9 mouse cellular contexts compared by ENCODE assay signal in the genomic region with DNA sequence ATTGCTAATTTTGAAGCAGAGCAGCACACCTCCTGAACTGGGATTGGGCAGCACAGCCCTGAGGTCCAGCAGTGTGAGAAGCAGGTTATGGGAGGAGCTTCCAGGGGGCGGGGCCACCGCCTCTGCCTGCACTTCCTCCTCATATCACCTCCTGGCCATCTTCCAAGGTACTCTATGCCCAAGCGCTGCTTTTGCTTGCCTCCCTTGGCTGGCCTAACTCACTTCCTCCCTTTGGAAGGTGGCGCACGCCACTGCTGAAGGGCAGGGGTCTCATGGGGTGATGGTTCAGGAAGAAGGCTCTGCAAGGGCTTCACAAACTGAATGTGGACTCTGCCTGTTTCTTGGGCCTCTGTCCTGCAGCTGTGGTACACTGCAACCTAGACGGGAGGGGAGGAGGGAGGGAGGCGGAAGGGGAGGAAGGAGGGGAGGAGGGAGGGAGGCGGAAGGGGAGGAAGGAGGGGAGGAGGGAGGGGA. TPM values are rescaled to one million over a fixed set of nuclear protein-coding genes. Genes with fewer than 3 reads are reported as not detected.
DNase-seq lines count a peak whose midpoint lies in the region; ATAC-seq and TF ChIP-seq lines count a peak whose summit lies in the region.
"Had no signal": no experiment of that assay in that cellular context is flagged by ENCODE, and none has a peak within 500 bp of the region (broad histone marks: within the 10 kb centered on the region; RNA-seq: fewer than 3 reads in every experiment).

No protein-coding gene starts in this region.

- TF ChIP-seq POLR2A in myocyte (IDR thresholded peaks at IDR 0.05; ENCODE audit: insufficient read length, low read depth), result no peak

- no peak for TF ChIP-seq CTCF in left cerebral cortex, adult 2 months (IDR thresholded peaks at IDR 0.05)

- no peak overlapping the region for H3ac ChIP-seq in myocyte (ENCODE audit: control insufficient read depth, insufficient read length)

- 6% methylated on average over 5 of the region's 8 CpGs for WGBS in embryonic facial prominence, embryonic 11.5 days
- 15% methylated on average over 5 of the region's 8 CpGs for WGBS in hindbrain, embryonic 15.5 days
- 7% methylated on average over 6 of the region's 8 CpGs for WGBS in liver, embryonic 12.5 days (ENCODE audit: insufficient replicate concordance)

- 0 out of 2 replicates have a peak overlapping the region, but pooled peaks have one; percentile 11 for H3K4me2 ChIP-seq in embryonic facial prominence, embryonic 11.5 days (ENCODE audit: low read depth, low read length)
- peak overlapping the region; percentile 81 for H3K4me2 ChIP-seq in hindbrain, embryonic 15.5 days
- peak overlapping the region; percentile 19 for H3K4me2 ChIP-seq in liver, embryonic 12.5 days
- H3K4me2 ChIP-seq in myocyte (ENCODE audit: low read depth), result peak overlapping the region; percentile 61

- intact Hi-C loops in left cerebral cortex, adult 2 months (cut with DNase I), result no loop called here

- ATAC-seq in embryonic facial prominence, embryonic 11.5 days (replicated peaks; ENCODE audit: insufficient number of reproducible peaks, low FRiP score, low TSS enrichment, low read depth), result 0 out of 2 replicates have a peak, but pooled peaks have one; percentile 22
- no peak for ATAC-seq in hindbrain, embryonic 15.5 days (ENCODE audit: low FRiP score, low read depth)
- ATAC-seq in liver, embryonic 12.5 days, result peak; percentile 57; the same call in 1 of the 2 replicates

- no peaks in the 10 kb centered on the region; the same call in 1 of the 2 replicates for H3K4me1 ChIP-seq in embryonic facial prominence, embryonic 11.5 days (ENCODE audit: control insufficient read depth, insufficient read depth, low read length)
- H3K4me1 ChIP-seq in hindbrain, embryonic 15.5 days (replicated peaks), result peaks cover 30% of the 10 kb centered on the region
- H3K4me1 ChIP-seq in liver, embryonic 12.5 days, result peaks cover 17% of the 10 kb centered on the region

- DNase-seq in adrenal gland, adult 2 months, result peak; percentile 49
- no peak for DNase-seq in adrenal gland, adult 18-20 months (ENCODE audit: low spot score in 2 of 2)
- peak; percentile 36 for DNase-seq in embryonic facial prominence, embryonic 11.5 days (ENCODE audit: low spot score)
- no peak for DNase-seq in frontal cortex, postnatal 25 days (ENCODE audit: low spot score in 2 of 2)
- no peak for DNase-seq in left cerebral cortex, adult 2 months (ENCODE audit: extremely low spot score in 1 of 2, low spot score in 2 of 2)

- peaks cover 2% of the 10 kb centered on the region; the same call in 1 of the 2 replicates for H3K27me3 ChIP-seq in embryonic facial prominence, embryonic 11.5 days (ENCODE audit: control insufficient read depth, insufficient read depth, low read length)
- no peaks in the 10 kb centered on the region for H3K27me3 ChIP-seq in hindbrain, embryonic 15.5 days
- H3K27me3 ChIP-seq in liver, embryonic 12.5 days (replicated peaks), result peaks cover 55% of the 10 kb centered on the region
- H3K27me3 ChIP-seq in myocyte (ENCODE audit: control insufficient read depth, insufficient read depth, insufficient read length), result peaks cover 25% of the 10 kb centered on the region

- no peaks in the 10 kb centered on the region for H3K36me3 ChIP-seq in embryonic facial prominence, embryonic 11.5 days (replicated peaks; ENCODE audit: control insufficient read depth, insufficient read depth, low read depth, low read length)
- H3K36me3 ChIP-seq in hindbrain, embryonic 15.5 days, result no peaks in the 10 kb centered on the region
- H3K36me3 ChIP-seq in liver, embryonic 12.5 days, result no peaks in the 10 kb centered on the region
- H3K36me3 ChIP-seq in myocyte (ENCODE audit: control insufficient read depth, insufficient read depth), result no peaks in the 10 kb centered on the region
- H3K36me3 ChIP-seq: heart, embryonic 15.5 days had no signal

- H3K27ac ChIP-seq in embryonic facial prominence, embryonic 11.5 days (replicated peaks; ENCODE audit: low read depth, low read length), result no peak overlapping the region
- H3K27ac ChIP-seq in hindbrain, embryonic 15.5 days (replicated peaks), result no peak overlapping the region
- no peak overlapping the region for H3K27ac ChIP-seq in liver, embryonic 12.5 days
- no peak overlapping the region for H3K27ac ChIP-seq in left cerebral cortex, adult 2 months
- H3K27ac ChIP-seq: heart, embryonic 15.5 days had no signal

- H3K4me3 ChIP-seq in embryonic facial prominence, embryonic 11.5 days (ENCODE audit: low read depth, low read length), result no peak overlapping the region
- no peak overlapping the region for H3K4me3 ChIP-seq in hindbrain, embryonic 15.5 days
- no peak overlapping the region for H3K4me3 ChIP-seq in liver, embryonic 12.5 days
- no peak overlapping the region for H3K4me3 ChIP-seq in myocyte
- H3K4me3 ChIP-seq in left cerebral cortex, adult 2 months, result no peak overlapping the region

- H3K79me2 ChIP-seq in myocyte (ENCODE audit: control insufficient read depth, insufficient read depth), result no peaks in the 10 kb centered on the region

- no peaks in the 10 kb centered on the region for H3K9me3 ChIP-seq in embryonic facial prominence, embryonic 11.5 days (replicated peaks; ENCODE audit: control insufficient read depth, low read length)
- no peaks in the 10 kb centered on the region for H3K9me3 ChIP-seq in hindbrain, embryonic 15.5 days
- no peaks in the 10 kb centered on the region for H3K9me3 ChIP-seq in liver, embryonic 12.5 days (replicated peaks)
- H3K9me3 ChIP-seq: heart, embryonic 15.5 days had no signal

- H3K9ac ChIP-seq in embryonic facial prominence, embryonic 11.5 days (replicated peaks; ENCODE audit: low read length), result no peak overlapping the region
- H3K9ac ChIP-seq in hindbrain, embryonic 15.5 days, result no peak overlapping the region
- H3K9ac ChIP-seq in liver, embryonic 12.5 days, result no peak overlapping the region
- H3K9ac ChIP-seq: heart, embryonic 15.5 days had no signal

TF ChIP-seq in myocyte, 11 proteins besides CTCF, POLR2A, EP300 and RAD21:
- TF ChIP-seq MYOD1 (IDR thresholded peaks at IDR 0.05; ENCODE audit: control insufficient read depth in 1 of 3, insufficient read length in 2 of 3, low read depth in 2 of 3) (no peak), TCF3 (IDR thresholded peaks at IDR 0.05; ENCODE audit: insufficient read length, low read depth) (no peak), CEBPB (IDR thresholded peaks at IDR 0.05; ENCODE audit: insufficient read depth, poor library complexity, severe bottlenecking) (no peak), E2F4 (IDR thresholded peaks at IDR 0.05; ENCODE audit: insufficient read depth) (no peak), MAX (IDR thresholded peaks at IDR 0.05; ENCODE audit: low read depth) (no peak), SRF (IDR thresholded peaks at IDR 0.05; ENCODE audit: control insufficient read depth, insufficient read length, low read depth) (no peak)

RNA-seq across cellular contexts. Expression of a gene that starts 1.4 kb away (rescaled TPM):
- total RNA-seq in adrenal gland, adult 2 months (2021), result not detected
- not detected in 2 replicates for polyA plus RNA-seq in adrenal gland, adult 2 months (2012; rRNA removed)
- not detected for total RNA-seq in adrenal gland, adult 18-20 months (2021)
- 2.7 and 4.9 TPM in 2 replicates for polyA plus RNA-seq in embryonic facial prominence, embryonic 11.5 days (2014; fragmentation: Nextera tagmentation; extraction: Ambion mirVana)
- polyA plus RNA-seq in hindbrain, embryonic 15.5 days (2015; fragmentation: Nextera tagmentation; extraction: Ambion mirVana), result 5.8 and 8.3 TPM in 2 replicates
- polyA plus RNA-seq in liver, embryonic 12.5 days (2016; fragmentation: Nextera tagmentation; extraction: Ambion mirVana), result 0.14 TPM in 1 of 2 replicates, not detected in the other
- not detected for polyA plus RNA-seq in myocyte (2012; fragmentation: generic; extraction: Trizol)
- total RNA-seq in left cerebral cortex, adult 2 months (2021), result not detected

RNA-seq across cellular contexts. Expression of a gene that starts 21.0 kb away (rescaled TPM):
- total RNA-seq in adrenal gland, adult 2 months (2021), result 1 to 10 TPM; 4.3 to 5.0 TPM
- 1.1 and 1.3 TPM in 2 replicates for polyA plus RNA-seq in adrenal gland, adult 2 months (2012; rRNA removed)
- total RNA-seq in adrenal gland, adult 18-20 months (2021), result 1 to 10 TPM; 4.8 to 5.0 TPM
- polyA plus RNA-seq in embryonic facial prominence, embryonic 11.5 days (2014; fragmentation: Nextera tagmentation; extraction: Ambion mirVana), result 19.9 and 22.0 TPM in 2 replicates
- 8.5 and 9.1 TPM in 2 replicates for polyA plus RNA-seq in hindbrain, embryonic 15.5 days (2015; fragmentation: Nextera tagmentation; extraction: Ambion mirVana)
- polyA plus RNA-seq in liver, embryonic 12.5 days (2016; fragmentation: Nextera tagmentation; extraction: Ambion mirVana), result 2.5 and 2.7 TPM in 2 replicates
- 1.5 TPM for polyA plus RNA-seq in myocyte (2012; fragmentation: generic; extraction: Trizol)
- total RNA-seq in left cerebral cortex, adult 2 months (2021), result 10 to 100 TPM; 15.4 to 18.2 TPM

RNA-seq across cellular contexts. Expression of a gene that starts 33.1 kb away (rescaled TPM):
- under 1 TPM; 0.12 to 0.38 TPM for total RNA-seq in adrenal gland, adult 2 months (2021)
- polyA plus RNA-seq in adrenal gland, adult 2 months (2012; rRNA removed), result 0.55 and 0.64 TPM in 2 replicates
- under 1 TPM; 0.19 to 0.30 TPM for total RNA-seq in adrenal gland, adult 18-20 months (2021)
- polyA plus RNA-seq in embryonic facial prominence, embryonic 11.5 days (2014; fragmentation: Nextera tagmentation; extraction: Ambion mirVana), result 0.13 and 0.29 TPM in 2 replicates
- 0.07 TPM in 1 of 2 replicates, not detected in the other for polyA plus RNA-seq in hindbrain, embryonic 15.5 days (2015; fragmentation: Nextera tagmentation; extraction: Ambion mirVana)
- polyA plus RNA-seq in liver, embryonic 12.5 days (2016; fragmentation: Nextera tagmentation; extraction: Ambion mirVana), result 1.5 and 1.8 TPM in 2 replicates
- polyA plus RNA-seq in myocyte (2012; fragmentation: generic; extraction: Trizol), result not detected
- not detected for total RNA-seq in left cerebral cortex, adult 2 months (2021)

RNA-seq across cellular contexts. Expression of a gene that starts 40.8 kb away (rescaled TPM):
- 10 to 100 TPM; 19.8 to 31.4 TPM for total RNA-seq in adrenal gland, adult 2 months (2021)
- 52.0 and 58.8 TPM in 2 replicates for polyA plus RNA-seq in adrenal gland, adult 2 months (2012; rRNA removed)
- 10 to 100 TPM; 21.6 to 24.5 TPM for total RNA-seq in adrenal gland, adult 18-20 months (2021)
- 85.9 and 92.9 TPM in 2 replicates for polyA plus RNA-seq in embryonic facial prominence, embryonic 11.5 days (2014; fragmentation: Nextera tagmentation; extraction: Ambion mirVana)
- polyA plus RNA-seq in hindbrain, embryonic 15.5 days (2015; fragmentation: Nextera tagmentation; extraction: Ambion mirVana), result 94.3 and 101 TPM in 2 replicates
- 20.5 and 21.7 TPM in 2 replicates for polyA plus RNA-seq in liver, embryonic 12.5 days (2016; fragmentation: Nextera tagmentation; extraction: Ambion mirVana)
- polyA plus RNA-seq in myocyte (2012; fragmentation: generic; extraction: Trizol), result 20.4 TPM
- 100 to 1,000 TPM; 164 to 173 TPM for total RNA-seq in left cerebral cortex, adult 2 months (2021)

Comparison
In these comparisons a context has a peak if more than half of its experiments do, and no peak if none do; other contexts are left out.
1. DNase-seq: peak in adrenal gland, adult 2 months (single experiment) and embryonic facial prominence, embryonic 11.5 days (single experiment); none in adrenal gland, adult 18-20 months (0 of 2), frontal cortex, postnatal 25 days (0 of 2) and left cerebral cortex, adult 2 months (0 of 2).
2. H3K4me2 ChIP-seq: peak in every context shown above with its lines; median percentile 81 in hindbrain, embryonic 15.5 days; 61 in myocyte; 19 in liver, embryonic 12.5 days; 11 in embryonic facial prominence, embryonic 11.5 days.